Mouse (Mus musculus): ENCODE measurements around the gene Trim9. TPM values are rescaled to one million over a fixed set of nuclear protein-coding genes. Genes with fewer than 3 reads are reported as not detected.

Trim9 gene
- total RNA-seq (2023): not detected

DNA sequence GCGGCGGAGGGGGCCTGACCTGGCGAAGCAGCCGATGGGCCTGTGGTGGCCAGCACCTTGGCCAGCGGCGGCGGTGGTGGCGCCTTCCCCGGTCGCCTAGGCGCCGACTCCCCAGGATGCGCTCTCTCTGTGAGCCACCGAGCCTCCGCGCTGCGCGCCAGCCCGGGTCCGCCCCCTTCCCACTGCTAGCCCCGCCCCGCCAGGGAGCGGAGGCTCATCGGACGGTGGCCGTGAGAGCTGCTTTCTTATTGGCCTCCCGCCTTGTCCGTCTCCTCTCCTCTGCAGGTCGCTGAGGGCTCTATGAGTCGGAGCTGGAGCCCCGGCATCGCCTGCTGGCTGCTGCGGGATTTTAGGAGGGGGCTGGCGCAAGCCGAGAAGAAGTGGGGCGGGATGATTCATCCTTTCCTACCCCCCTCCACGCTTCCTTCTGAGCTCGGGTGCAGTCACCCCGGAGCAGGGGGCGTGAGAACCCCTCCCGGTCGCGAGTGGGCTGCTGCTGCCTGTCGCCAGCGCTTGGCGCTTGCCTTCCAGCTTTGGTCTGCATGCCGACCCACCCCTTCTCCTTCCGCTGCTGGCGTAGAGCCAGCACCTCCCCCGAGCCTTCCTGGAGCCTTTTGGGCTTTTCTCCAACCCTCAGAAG is at the start of gene Trim9:
Gene Trim9 (minus strand): TSS at position 413 of the 640 bp plus-strand sequence.

DNA sequence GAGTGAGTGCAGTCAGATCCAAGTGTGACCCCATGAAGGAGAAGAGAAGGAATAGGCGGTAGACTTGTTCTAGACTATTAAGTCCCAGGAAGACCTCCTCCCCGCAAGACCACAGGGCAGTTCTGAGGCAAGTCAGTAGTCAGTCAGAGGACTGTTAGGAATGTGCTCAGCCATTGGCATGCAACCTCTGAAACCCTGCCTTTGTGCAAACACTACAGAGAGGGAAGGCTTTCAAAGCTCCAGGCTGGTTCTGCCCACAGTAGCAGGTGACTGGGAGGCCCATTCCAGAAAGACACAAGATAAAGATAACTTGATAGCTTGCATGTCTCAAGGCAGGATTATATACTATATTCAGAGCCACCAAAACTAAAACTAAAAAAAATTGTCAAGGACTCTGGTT is 116.1 kb downstream of the Trim9 start, which contains the start of gene Pygl:
Gene Pygl (minus strand): TSS at position 195 of the 400 bp plus-strand sequence.

Other genes with a start within 250 kb of the Trim9 start
- 100 to 1,000 TPM; 104 to 118 TPM for gene Nin, start 233.9 kb downstream of the Trim9 start, total RNA-seq (2023)
- gene Abhd12b, start 193.5 kb downstream of the Trim9 start, total RNA-seq (2023): not detected
- 1 to 10 TPM in 1 of 2 experiments, under 1 TPM in 1; 0.83 to 1.7 TPM for gene Pygl, start 116.1 kb downstream of the Trim9 start, total RNA-seq (2023)
- 10 to 100 TPM; 34.2 to 36.3 TPM for gene Tmx1, start 105.5 kb upstream of the Trim9 start, total RNA-seq (2023)